In the genomic region with DNA sequence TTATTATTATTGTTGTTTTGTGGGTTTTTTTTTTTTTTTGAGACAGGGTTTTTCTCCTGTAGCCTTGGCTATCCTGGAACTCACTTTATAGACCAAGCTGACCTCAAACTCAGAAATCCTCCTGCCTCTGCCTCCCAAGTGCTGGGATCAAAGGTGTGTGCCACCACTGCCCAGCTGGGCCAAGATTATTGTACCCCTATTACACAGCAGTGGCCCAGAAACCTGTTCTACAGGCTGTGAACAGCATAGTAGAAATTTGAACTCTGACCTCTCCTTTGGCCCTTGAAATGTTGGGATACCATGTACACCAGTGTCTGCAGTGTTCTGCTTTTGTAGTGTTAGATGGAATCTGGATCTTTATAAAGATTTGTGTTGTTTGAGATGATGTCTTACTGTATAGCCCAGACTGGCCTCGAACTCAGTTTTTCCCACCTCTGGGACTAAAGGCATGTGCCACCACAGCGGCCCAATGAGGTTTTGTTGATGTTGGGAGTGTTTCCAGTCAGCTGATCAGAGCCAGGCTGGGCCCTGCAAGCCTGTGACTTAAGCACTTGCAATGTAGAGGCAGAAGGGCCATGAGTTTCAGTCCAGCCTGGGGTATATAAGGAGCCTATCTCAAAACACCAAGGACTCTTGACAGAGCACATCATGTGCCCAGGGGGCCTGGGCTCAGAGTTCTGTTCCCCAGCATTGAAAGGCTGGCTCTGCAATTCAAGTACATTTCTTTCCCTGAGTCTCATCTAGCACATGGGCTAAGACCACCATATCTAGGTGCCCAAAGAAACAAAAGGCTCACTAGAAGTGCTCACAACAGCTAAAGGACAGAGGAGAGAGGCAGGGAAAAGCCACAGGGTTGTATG, we compare ENCODE assay signal across 10 mouse cellular contexts. TPM values are rescaled to one million over a fixed set of nuclear protein-coding genes. Genes with fewer than 3 reads are reported as not detected.
A peak's percentile ranks its signal among the peaks of the same experiment; 100 is the strongest.
DNase-seq lines count a peak whose midpoint lies in the region; ATAC-seq and TF ChIP-seq lines count a peak whose summit lies in the region.
"Had no signal": no experiment of that assay in that cellular context is flagged by ENCODE, and none has a peak within 500 bp of the region (broad histone marks: within the 10 kb centered on the region; RNA-seq: fewer than 3 reads in every experiment).

No protein-coding gene starts in this region.

- no peak for TF ChIP-seq POLR2A in cerebellum, adult 2 months (IDR thresholded peaks at IDR 0.05; ENCODE audit: borderline replicate concordance, insufficient read depth, low read length)
- no peak for TF ChIP-seq POLR2A in testis, adult 2 months (IDR thresholded peaks at IDR 0.05; ENCODE audit: control insufficient read depth, low read depth, low read length)

- H3K9me3 ChIP-seq in limb, embryonic 12.5 days = 0 out of 2 replicates have a peak, but pooled peaks cover 4% of the 10 kb centered on the region

- H3K9ac ChIP-seq in limb, embryonic 12.5 days (replicated peaks) = no peak overlapping the region

- peak overlapping the region; percentile 11 for H3K4me3 ChIP-seq in cerebellum, adult 2 months (replicated peaks; ENCODE audit: insufficient read depth, low read depth, low read length)
- peak overlapping the region; percentile 81 for H3K4me3 ChIP-seq in testis, adult 2 months (ENCODE audit: control insufficient read depth, low read depth, low read length)
- H3K4me3 ChIP-seq in limb, embryonic 12.5 days (replicated peaks) = no peak overlapping the region

- peaks cover 36% of the 10 kb centered on the region for H3K4me1 ChIP-seq in cerebellum, adult 2 months (ENCODE audit: control insufficient read depth, insufficient read depth, low read length)
- peaks cover 13% of the 10 kb centered on the region for H3K4me1 ChIP-seq in testis, adult 2 months (ENCODE audit: control insufficient read depth, insufficient read depth, low read length)
- H3K4me1 ChIP-seq in limb, embryonic 12.5 days (replicated peaks) = peaks cover 30% of the 10 kb centered on the region

- peak overlapping the region; percentile 72; the same call in 1 of the 2 replicates for H3K4me2 ChIP-seq in limb, embryonic 12.5 days

- H3K27ac ChIP-seq in cerebellum, adult 2 months (ENCODE audit: insufficient read depth, low read length) = peak overlapping the region; percentile 87
- H3K27ac ChIP-seq in testis, adult 2 months (ENCODE audit: control insufficient read depth, insufficient read depth, low read depth, low read length) = peak overlapping the region; percentile 2
- no peak overlapping the region for H3K27ac ChIP-seq in limb, embryonic 12.5 days

- H3K36me3 ChIP-seq in testis, adult 2 months (ENCODE audit: control insufficient read depth, insufficient read depth, low read length) = no peaks in the 10 kb centered on the region
- peaks cover 18% of the 10 kb centered on the region for H3K36me3 ChIP-seq in limb, embryonic 12.5 days

- no peaks in the 10 kb centered on the region for H3K27me3 ChIP-seq in cerebellum, adult 2 months (ENCODE audit: control insufficient read depth, insufficient read depth, low read length)
- no peaks in the 10 kb centered on the region for H3K27me3 ChIP-seq in testis, adult 2 months (ENCODE audit: control insufficient read depth, insufficient read depth, low read length)
- H3K27me3 ChIP-seq in limb, embryonic 12.5 days = no peaks in the 10 kb centered on the region

- TF ChIP-seq CTCF in cerebellum, adult 2 months (IDR thresholded peaks at IDR 0.05; ENCODE audit: borderline replicate concordance, insufficient read depth, low read depth, low read length) = no peak
- no peak for TF ChIP-seq CTCF in testis, adult 2 months (IDR thresholded peaks at IDR 0.05; ENCODE audit: control insufficient read depth, insufficient read depth, insufficient replicate concordance, low read depth, low read length)

- no peak for ATAC-seq in limb, embryonic 12.5 days (ENCODE audit: insufficient number of reproducible peaks, insufficient read depth, low FRiP score, low TSS enrichment, low read depth)

- DNase-seq in cerebellum, adult 2 months = peak in 1 of 2 experiments; percentile 51
- no peak for DNase-seq in cerebellum, adult 11-12 months
- DNase-seq in testis, postnatal 10 days (ENCODE audit: low spot score) = no peak
- DNase-seq in spleen, adult 12 weeks (ENCODE audit: low spot score) = no peak
- DNase-seq in lung, postnatal 4 days = no peak
- no peak for DNase-seq in T-cell, adult 2 months (ENCODE audit: low spot score)
- DNase-seq: lung, embryonic 14.5 days had no signal

- 45% methylated on average over 2 of the region's 2 CpGs for WGBS in cerebellum, adult 2 months
- WGBS in limb, embryonic 12.5 days = 91% methylated on average over 2 of the region's 2 CpGs

RNA-seq across cellular contexts. Expression of a gene that starts 1.0 kb away (rescaled TPM):
- polyA plus RNA-seq in cerebellum, adult 2 months (2012; rRNA removed) = 0.08 and 0.11 TPM in 2 replicates
- 286 and 302 TPM in 2 replicates for polyA plus RNA-seq in testis, adult 2 months (2012; rRNA removed)
- polyA plus RNA-seq in limb, embryonic 12.5 days (2016; fragmentation: Nextera tagmentation; extraction: Ambion mirVana) = not detected in 2 replicates

RNA-seq across cellular contexts. Expression of a gene that starts 3.5 kb away (rescaled TPM):
- 252 and 274 TPM in 2 replicates for polyA plus RNA-seq in cerebellum, adult 2 months (2012; rRNA removed)
- 79.2 and 105 TPM in 2 replicates for polyA plus RNA-seq in testis, adult 2 months (2012; rRNA removed)
- 117 and 121 TPM in 2 replicates for polyA plus RNA-seq in limb, embryonic 12.5 days (2016; fragmentation: Nextera tagmentation; extraction: Ambion mirVana)

RNA-seq across cellular contexts. Expression of a gene that starts 16.1 kb away (rescaled TPM):
- 0.13 TPM in 1 of 2 replicates, not detected in the other for polyA plus RNA-seq in cerebellum, adult 2 months (2012; rRNA removed)
- polyA plus RNA-seq in testis, adult 2 months (2012; rRNA removed) = 0.86 and 0.91 TPM in 2 replicates
- polyA plus RNA-seq in limb, embryonic 12.5 days (2016; fragmentation: Nextera tagmentation; extraction: Ambion mirVana) = not detected in 2 replicates
- polyA plus RNA-seq: brain, embryonic 14.5 days; lung, embryonic 14.5 days had no signal

RNA-seq across cellular contexts. Expression of a gene that starts 21.3 kb away (rescaled TPM):
- 2.5 and 3.0 TPM in 2 replicates for polyA plus RNA-seq in cerebellum, adult 2 months (2012; rRNA removed)
- polyA plus RNA-seq in testis, adult 2 months (2012; rRNA removed) = 1.1 TPM in 2 replicates
- polyA plus RNA-seq in limb, embryonic 12.5 days (2016; fragmentation: Nextera tagmentation; extraction: Ambion mirVana) = 0.24 and 0.33 TPM in 2 replicates

RNA-seq across cellular contexts. Expression of a gene that starts 29.2 kb away (rescaled TPM):
- 113 and 117 TPM in 2 replicates for polyA plus RNA-seq in cerebellum, adult 2 months (2012; rRNA removed)
- polyA plus RNA-seq in testis, adult 2 months (2012; rRNA removed) = 148 and 168 TPM in 2 replicates
- polyA plus RNA-seq in limb, embryonic 12.5 days (2016; fragmentation: Nextera tagmentation; extraction: Ambion mirVana) = 335 and 339 TPM in 2 replicates

Comparison
In these comparisons a context has a peak if more than half of its experiments do, and no peak if none do; other contexts are left out.
1. RNA of a gene that starts 1.0 kb away (polyA plus RNA-seq): 286 to 302 TPM in testis, adult 2 months; 0.08 to 0.11 TPM in cerebellum, adult 2 months and not detected in limb, embryonic 12.5 days; every median in the first group is over 100 times any median in the second.